Mouse (Mus musculus) CH12.LX (cell line): Measurements from ENCODE around the gene Urm1. TPM values are rescaled to one million over a fixed set of nuclear protein-coding genes. Genes with fewer than 3 reads are reported as not detected.

Experiments used
- DNase-seq: peaks from one replicate; pipeline ENCODE4 v3.0.0-alpha.2; 2013; ENCODE audit errors: extremely low read depth
- H3K27ac ChIP-seq: 2 replicates; pipeline ENCODE4 v1.5.1; 2012; ENCODE audit warnings: low read depth, mild to moderate bottlenecking, control low read depth, moderate library complexity; ENCODE audit not compliant: insufficient read depth
- H3K27me3 ChIP-seq: replicated peaks from 2 replicates; pipeline ENCODE3; 2012; ENCODE audit warnings: inconsistent platforms
- H3K36me3 ChIP-seq, 2 experiments: replicated peaks in 1 of 2; 2 replicates each; pipeline versions ENCODE3 to v1.6.1; 2012; ENCODE audit warnings: inconsistent platforms in 1 of 2, low read length in 1 of 2, mild to moderate bottlenecking in 1 of 2, mixed read lengths in 1 of 2, moderate library complexity in 1 of 2; ENCODE audit not compliant: control insufficient read depth in 1 of 2, insufficient read depth in 1 of 2
- H3K4me1 ChIP-seq, 2 experiments: 2 replicates each; pipeline ENCODE4 v1.6.1; 2012; ENCODE audit warnings: inconsistent platforms in 1 of 2, moderate library complexity in 1 of 2; ENCODE audit not compliant: insufficient read depth in 2 of 2, control insufficient read depth in 1 of 2
- H3K4me2 ChIP-seq: 2 replicates; pipeline ENCODE4 v1.6.1; 2012; ENCODE audit warnings: low read depth, mild to moderate bottlenecking, control low read depth; ENCODE audit not compliant: poor library complexity, insufficient read depth, severe bottlenecking
- H3K4me3 ChIP-seq, 3 experiments: fragments of 150-350 bp in 1 of 3; sonication (generic) in 1 of 3; replicated peaks in 1 of 3; 2 replicates each; pipeline versions ENCODE3 to v1.5.1; 2011 to 2012; ENCODE audit warnings: low read depth in 2 of 3, low read length in 2 of 3, mild to moderate bottlenecking in 2 of 3, moderate library complexity in 2 of 3, control low read depth in 1 of 3, improper control_type of control experiment in 1 of 3, inconsistent platforms in 1 of 3, mixed read lengths in 1 of 3; ENCODE audit not compliant: poor library complexity in 1 of 3
- H3K79me2 ChIP-seq: replicated peaks from 2 replicates; pipeline ENCODE4 v1.6.1; 2012; ENCODE audit warnings: mild to moderate bottlenecking, moderate library complexity; ENCODE audit not compliant: control insufficient read depth, poor library complexity, insufficient read depth, severe bottlenecking; ENCODE audit errors: extremely low read depth
- H3K9ac ChIP-seq: 2 replicates; pipeline ENCODE4 v1.6.1; 2012; ENCODE audit warnings: low read depth, mild to moderate bottlenecking, control low read depth, moderate library complexity; ENCODE audit not compliant: insufficient read depth
- H3K9me3 ChIP-seq: replicated peaks from 2 replicates; pipeline ENCODE3; 2012; ENCODE audit warnings: low read length, inconsistent platforms, mixed read lengths
- BHLHE40 ChIP-seq: IDR thresholded peaks from 2 replicates; pipeline ENCODE4 v1.6.1; 2011; ENCODE audit warnings: mild to moderate bottlenecking, low read depth, low read length, improper control_type of control experiment
- CHD2 ChIP-seq: IDR thresholded peaks from 2 replicates; pipeline ENCODE4 v1.6.1; 2011; ENCODE audit warnings: low read length, improper control_type of control experiment
- E2F4 ChIP-seq: IDR thresholded peaks from 2 replicates; pipeline ENCODE4 v1.6.1; 2011; ENCODE audit warnings: low read depth, low read length, improper control_type of control experiment; ENCODE audit not compliant: insufficient replicate concordance
- EP300 ChIP-seq: IDR thresholded peaks from 2 replicates; pipeline ENCODE4 v1.6.1; 2011; ENCODE audit warnings: low read length, improper control_type of control experiment
- ETS1 ChIP-seq: conservative IDR thresholded peaks from 2 replicates; pipeline ENCODE4 v1.6.1; 2012; ENCODE audit warnings: low read depth, mild to moderate bottlenecking, inconsistent platforms, low read length, improper control_type of control experiment, moderate library complexity
- GABPA ChIP-seq: IDR thresholded peaks from 2 replicates; pipeline ENCODE4 v1.6.1; 2012; ENCODE audit warnings: low read depth, low read length, improper control_type of control experiment, inconsistent platforms; ENCODE audit not compliant: insufficient replicate concordance
- HCFC1 ChIP-seq: IDR thresholded peaks from 2 replicates; pipeline ENCODE4 v1.6.1; 2012; ENCODE audit warnings: low read depth, mild to moderate bottlenecking, inconsistent platforms, low read length, improper control_type of control experiment
- IRF4 ChIP-seq: IDR thresholded peaks from 2 replicates; pipeline ENCODE4 v1.6.1; 2014; ENCODE audit warnings: low read depth, mild to moderate bottlenecking, inconsistent platforms, low read length, improper control_type of control experiment
- MAFK ChIP-seq: IDR thresholded peaks from 2 replicates; pipeline ENCODE4 v1.6.1; 2011; ENCODE audit warnings: low read length, improper control_type of control experiment; ENCODE audit not compliant: insufficient replicate concordance
- MAX ChIP-seq: IDR thresholded peaks from 2 replicates; pipeline ENCODE4 v1.6.1; 2011; ENCODE audit warnings: low read length, improper control_type of control experiment
- MAZ ChIP-seq: IDR thresholded peaks from 2 replicates; pipeline ENCODE4 v1.6.1; 2012; ENCODE audit warnings: low read depth, mild to moderate bottlenecking, inconsistent platforms, low read length, improper control_type of control experiment, moderate library complexity
- MXI1 ChIP-seq: IDR thresholded peaks from 2 replicates; pipeline ENCODE4 v1.6.1; 2011; ENCODE audit warnings: mild to moderate bottlenecking, low read depth, low read length, improper control_type of control experiment
- MYC ChIP-seq: IDR thresholded peaks from 2 replicates; pipeline ENCODE4 v1.6.1; 2011; ENCODE audit warnings: low read depth, mild to moderate bottlenecking, improper control_type of control experiment, low read length
- NELFE ChIP-seq: IDR thresholded peaks from 2 replicates; pipeline ENCODE4 v1.6.1; 2011; ENCODE audit warnings: low read depth, low read length, improper control_type of control experiment
- NRF1 ChIP-seq: IDR thresholded peaks from 2 replicates; pipeline ENCODE4 v1.6.1; 2014; ENCODE audit warnings: low read depth, mild to moderate bottlenecking, inconsistent platforms, low read length, improper control_type of control experiment, moderate library complexity
- POLR2AphosphoS2 ChIP-seq: IDR thresholded peaks from 2 replicates; pipeline ENCODE4 v1.6.1; 2011; ENCODE audit warnings: low read depth, low read length, improper control_type of control experiment
- RCOR1 ChIP-seq: conservative IDR thresholded peaks from 2 replicates; pipeline ENCODE4 v1.6.1; 2012; ENCODE audit warnings: low read depth, mild to moderate bottlenecking, inconsistent platforms, low read length, improper control_type of control experiment
- SIN3A ChIP-seq: IDR thresholded peaks from 2 replicates; pipeline ENCODE4 v1.6.1; 2012; ENCODE audit warnings: low read length, improper control_type of control experiment, inconsistent platforms
- TCF12 ChIP-seq: IDR thresholded peaks from 2 replicates; pipeline ENCODE4 v1.6.1; 2014; ENCODE audit warnings: low read depth, mild to moderate bottlenecking, inconsistent platforms, low read length, improper control_type of control experiment
- UBTF ChIP-seq: IDR thresholded peaks from 2 replicates; pipeline ENCODE4 v1.6.1; 2012; ENCODE audit warnings: low read depth, mild to moderate bottlenecking, inconsistent platforms, low read length, improper control_type of control experiment, moderate library complexity
- ZMIZ1 ChIP-seq: IDR thresholded peaks from 2 replicates; pipeline ENCODE4 v1.6.1; 2012; ENCODE audit warnings: low read depth, mild to moderate bottlenecking, inconsistent platforms, low read length, improper control_type of control experiment
- dilution Hi-C: fragments of 300-500 bp; cut with MboI; formaldehyde crosslinking; loops from 2 replicates; pipeline ENCODE4 v1.14.3; 2020; ENCODE audit warnings: low sequenced_read_pairs; ENCODE audit not compliant: extremely low pct_unique_long_range_greater_than_20kb, extremely low pct_ligation_motif_present
- in situ Hi-C: fragments of 300-500 bp; cut with MboI; formaldehyde crosslinking; loops from 3 replicates; pipeline ENCODE4 v1.14.3; 2019; ENCODE audit warnings: low sequenced_read_pairs, low pct_ligation_motif_present, low pct_unique_long_range_greater_than_20kb, mixed read lengths
- polyA plus RNA-seq: library from polyadenylated mRNA; unstranded; fragments of >175 nt; gene quantifications from 2 replicates; pipeline ENCODE4 v1.2.1, GENCODE M21; 2012; ENCODE audit warnings: low read depth; ENCODE audit not compliant: insufficient read length
- total RNA-seq, 2 experiments: library from RNA; depleted of rRNA; stranded (reverse); fragments of 300-350 nt in 1 of 2; fragments of >200 nt in 1 of 2; gene quantifications; 2 replicates each; pipeline ENCODE4 v1.2.3; 2012 to 2014

The Urm1 gene
- total and polyA plus RNA-seq, 3 experiments, result 25.6 to 31.9 (median 29.2) TPM

GRCm38 (mm10) chr2:29869646-29870451, 50.0 kb downstream of the Urm1 start:
- H3K9me3 ChIP-seq, result no peaks in the 10 kb centered on the region
- peak overlapping the region; percentile 67 for H3K4me2 ChIP-seq
- DNase-seq, result peak; percentile 85
- peak overlapping the region; percentile 49 to 70 (median 65) for H3K4me3 ChIP-seq
- in situ Hi-C loops (loop anchor here (10.0 kb wide), 1 partner anchor 105 kb away; no protein-coding TSS in a partner anchor), dilution Hi-C loops (no loop called here)
- H3K27me3 ChIP-seq, result peaks cover 9% of the 10 kb centered on the region
- peaks cover 10 to 18% of the 10 kb centered on the region in 2 experiments for H3K4me1 ChIP-seq
- TF ChIP-seq IRF4 (peak; percentile 71), CHD2 (0 out of 2 replicates have a peak, but pooled peaks have one; percentile 15), NRF1 (no peak), EP300 (peak; percentile 46; the same call in 1 of the 2 replicates), SIN3A (peak; percentile 81; the same call in 1 of the 2 replicates), E2F4 (no peak), TCF12 (peak; percentile 57), MAFK (0 out of 2 replicates have a peak, but pooled peaks have one; percentile 21), UBTF (0 out of 2 replicates have a peak, but pooled peaks have one; percentile 5), HCFC1 (no peak), NELFE (no peak), ETS1 (peak; percentile 65), POLR2AphosphoS2 (no peak), MAX (peak; percentile 44), BHLHE40 (peak; percentile 60), MAZ (peak; percentile 34; the same call in 1 of the 2 replicates), ZMIZ1 (peak; percentile 61), GABPA (no peak), MXI1 (peak; percentile 58; the same call in 1 of the 2 replicates), RCOR1 (peak; percentile 52; the same call in 1 of the 2 replicates), MYC (peak; percentile 57; the same call in 1 of the 2 replicates)
- H3K79me2 ChIP-seq, result no peaks in the 10 kb centered on the region
- H3K27ac ChIP-seq, result peak overlapping the region; percentile 67
- peak overlapping the region; percentile 29; the same call in 1 of the 2 replicates for H3K9ac ChIP-seq
- H3K36me3 ChIP-seq, result peaks cover 3 to 18% of the 10 kb centered on the region in 2 experiments
